Mouse (Mus musculus) olfactory bulb, adult 2 months (tissue): ENCODE results near the gene Mfsd4b5.

Experiments
- CTCF ChIP-seq: fragments of 200-500 bp; IDR thresholded peaks from 2 replicates; pipeline ENCODE4 v1.5.1; 2012; ENCODE audit warnings: low read depth, mild to moderate bottlenecking, low read length, moderate library complexity; ENCODE audit not compliant: insufficient read depth
- POLR2A ChIP-seq: fragments of 200-500 bp; IDR thresholded peaks from 2 replicates; pipeline ENCODE4 v1.6.1; 2012; ENCODE audit warnings: mild to moderate bottlenecking, low read depth, low read length, moderate library complexity; ENCODE audit not compliant: insufficient read depth

DNA sequence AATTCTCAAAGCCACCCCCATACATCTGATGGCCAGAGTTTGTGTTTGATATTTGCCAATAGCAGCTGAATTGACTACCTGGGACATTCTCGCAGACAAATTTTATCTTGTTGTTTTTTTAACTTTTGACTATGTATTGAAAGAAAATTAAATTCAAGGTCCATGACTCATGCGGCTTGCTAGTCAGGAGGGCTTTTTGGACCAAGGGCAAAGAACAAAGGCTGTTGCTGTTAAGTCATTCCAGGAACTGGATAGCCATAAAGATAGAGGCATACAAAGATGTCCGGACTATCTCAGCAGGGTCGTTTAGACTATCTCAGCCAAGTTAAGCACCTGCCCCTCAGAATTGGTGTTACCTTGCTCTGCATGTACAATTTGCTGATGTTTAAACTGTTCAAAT lies 9.1 kb downstream of the Mfsd4b5 start:
- no peak for TF ChIP-seq CTCF
- no peak for TF ChIP-seq POLR2A
